Mouse (Mus musculus) brown adipose tissue, adult 24 weeks (tissue): ENCODE data around the gene Pkd1l2. TPM values are rescaled to one million over a fixed set of nuclear protein-coding genes. Genes with fewer than 3 reads are reported as not detected.
A peak's percentile ranks its signal among the peaks of the same experiment; 100 is the strongest.

Source experiments
- H3K27ac ChIP-seq: fragments of 200-500 bp; replicated peaks from 2 replicates; pipeline ENCODE4 v1.5.1; 2012; ENCODE audit warnings: low read depth, mild to moderate bottlenecking, low read length
- H3K4me1 ChIP-seq: fragments of 200-500 bp; 2 replicates; pipeline ENCODE4 v1.6.1; 2012; ENCODE audit warnings: low read length, mixed read lengths; ENCODE audit not compliant: control insufficient read depth, insufficient read depth, insufficient read length
- H3K4me3 ChIP-seq: fragments of 200-500 bp; 2 replicates; pipeline ENCODE4 v1.5.1; 2012; ENCODE audit warnings: low read depth, mild to moderate bottlenecking, low read length, moderate library complexity; ENCODE audit not compliant: insufficient read depth
- polyA plus RNA-seq: library from polyadenylated mRNA; stranded (reverse); fragments of >200 nt; gene quantifications from 2 replicates; pipeline ENCODE4 v1.2.4, GENCODE M21; 2012; ENCODE audit not compliant: missing spikeins, insufficient read depth, insufficient read length

Pkd1l2 gene
- polyA plus RNA-seq, 1 experiment = not detected

- no peak overlapping the region for H3K4me3 ChIP-seq
- H3K4me1 ChIP-seq = no peaks in the 10 kb centered on the region
- H3K27ac ChIP-seq = no peak overlapping the region
These were observed 53.6 kb downstream of the Pkd1l2 start for GRCm38 (mm10) chr8:117028686-117029085.

GRCm38 (mm10) chr8:117027601-117028000 lies 54.6 kb downstream of the Pkd1l2 start:
- H3K4me1 ChIP-seq = no peaks in the 10 kb centered on the region
- no peak overlapping the region for H3K27ac ChIP-seq
- H3K4me3 ChIP-seq = no peak overlapping the region

- Histone ChIP-seq H3K4me1 (no peaks in the 10 kb centered on the region), H3K4me3 (no peak overlapping the region), H3K27ac (no peak overlapping the region)
These were observed 59.8 kb downstream of the Pkd1l2 start for GRCm38 (mm10) chr8:117022297-117022993.

- Histone ChIP-seq H3K4me1 (no peaks in the 10 kb centered on the region), H3K27ac (no peak overlapping the region), H3K4me3 (no peak overlapping the region)
These were observed 62.6 kb downstream of the Pkd1l2 start for GRCm38 (mm10) chr8:117019323-117020275.

- no peak overlapping the region for H3K4me3 ChIP-seq
- H3K4me1 ChIP-seq = no peaks in the 10 kb centered on the region
- H3K27ac ChIP-seq = no peak overlapping the region
These were observed 64.4 kb downstream of the Pkd1l2 start for GRCm38 (mm10) chr8:117017896-117018295.

GRCm38 (mm10) chr8:117017006-117017405 lies 65.2 kb downstream of the Pkd1l2 start:
- Histone ChIP-seq H3K4me3 (no peak overlapping the region), H3K27ac (no peak overlapping the region), H3K4me1 (no peaks in the 10 kb centered on the region)

GRCm38 (mm10) chr8:117015670-117016069 lies 66.6 kb downstream of the Pkd1l2 start:
- no peak overlapping the region for H3K4me3 ChIP-seq
- H3K27ac ChIP-seq = no peak overlapping the region
- H3K4me1 ChIP-seq = no peaks in the 10 kb centered on the region

GRCm38 (mm10) chr8:117011366-117011765 lies 70.9 kb downstream of the Pkd1l2 start:
- H3K27ac ChIP-seq = no peak overlapping the region
- H3K4me1 ChIP-seq = no peaks in the 10 kb centered on the region

GRCm38 (mm10) chr8:116994016-116994716 lies 88.1 kb downstream of the Pkd1l2 start:
- Histone ChIP-seq H3K27ac (no peak overlapping the region), H3K4me1 (no peaks in the 10 kb centered on the region), H3K4me3 (peak overlapping the region; percentile 61)

More at GRCm38 (mm10) chr8:117011366-117011765, 70.9 kb downstream of the Pkd1l2 start:
- no peak overlapping the region for H3K4me3 ChIP-seq

GRCm38 (mm10) chr8:116993095-116993867 lies 89.0 kb downstream of the Pkd1l2 start, which contains the start of gene Gcsh:
Gene Gcsh (minus strand): TSS chr8:116993537.
- Histone ChIP-seq H3K4me1 (no peaks in the 10 kb centered on the region), H3K27ac (peak within 1 kb of the TSS; percentile 18; the same call in 1 of the 2 replicates), H3K4me3 (peak within 1 kb of the TSS; percentile 85)

- H3K27ac ChIP-seq = no peak overlapping the region; the same call in 1 of the 2 replicates
- no peaks in the 10 kb centered on the region for H3K4me1 ChIP-seq
- H3K4me3 ChIP-seq = peak overlapping the region; percentile 85
These were observed 89.9 kb downstream of the Pkd1l2 start for GRCm38 (mm10) chr8:116992176-116992971.

GRCm38 (mm10) chr8:116991241-116991640 lies 91.0 kb downstream of the Pkd1l2 start:
- Histone ChIP-seq H3K27ac (peak overlapping the region; percentile 64), H3K4me3 (no peak overlapping the region), H3K4me1 (no peaks in the 10 kb centered on the region)

GRCm38 (mm10) chr8:116989842-116990241 lies 92.4 kb downstream of the Pkd1l2 start:
- H3K27ac ChIP-seq = no peak overlapping the region
- H3K4me3 ChIP-seq = no peak overlapping the region
- no peaks in the 10 kb centered on the region for H3K4me1 ChIP-seq

GRCm38 (mm10) chr8:116980117-116980516 lies 102.1 kb downstream of the Pkd1l2 start:
- H3K27ac ChIP-seq = no peak overlapping the region
- H3K4me3 ChIP-seq = no peak overlapping the region
- 0 out of 2 replicates have a peak, but pooled peaks cover 2% of the 10 kb centered on the region for H3K4me1 ChIP-seq
